Mouse (Mus musculus) embryonic fibroblast, embryonic 13.5 days (primary cell): Measurements from ENCODE around the gene Fcgrt.

ENCODE experiments used
- CTCF ChIP-seq: IDR thresholded peaks from 2 replicates; pipeline ENCODE4 v1.5.1; 2011; ENCODE audit warnings: mild to moderate bottlenecking, control low read depth, low read length, moderate library complexity, borderline replicate concordance; ENCODE audit not compliant: insufficient read depth
- POLR2A ChIP-seq: IDR thresholded peaks from 2 replicates; pipeline ENCODE4 v1.6.1; 2011; ENCODE audit warnings: low read depth, mild to moderate bottlenecking, control low read depth, low read length, moderate library complexity

GRCm38 (mm10) chr7:45147899-45148298, 44.2 kb upstream of the Fcgrt start:
- TF ChIP-seq CTCF (no peak), POLR2A (no peak)
